ENCODE assay signal across 8 mouse cellular contexts in genomic region chr13:113793637-113794036, GRCm38 (mm10). TPM values are rescaled to one million over a fixed set of nuclear protein-coding genes. Genes with fewer than 3 reads are reported as not detected.
DNase-seq lines count a peak whose midpoint lies in the region; ATAC-seq and TF ChIP-seq lines count a peak whose summit lies in the region.

No protein-coding gene starts in this region.

- H3K4me2 ChIP-seq in kidney, postnatal 0 days (ENCODE audit: low read length) = peak overlapping the region; percentile 65
- H3K4me2 ChIP-seq in midbrain, postnatal 0 days (ENCODE audit: low read depth, low read length, poor library complexity, severe bottlenecking) = peak overlapping the region; percentile 72

- peak overlapping the region; percentile 65 for H3K4me3 ChIP-seq in kidney, postnatal 0 days (replicated peaks; ENCODE audit: low read depth, low read length)
- H3K4me3 ChIP-seq in cortical plate, adult 2 months (ENCODE audit: insufficient read depth, low read length) = peak overlapping the region; percentile 73
- peak overlapping the region; percentile 81 for H3K4me3 ChIP-seq in midbrain, postnatal 0 days (ENCODE audit: low read depth, low read length)

- peaks cover 14% of the 10 kb centered on the region for H3K4me1 ChIP-seq in kidney, postnatal 0 days (replicated peaks; ENCODE audit: insufficient read depth, low read length)
- H3K4me1 ChIP-seq in cortical plate, adult 2 months (ENCODE audit: control insufficient read depth, insufficient read depth, low read length) = no peaks in the 10 kb centered on the region; the same call in 1 of the 2 replicates
- no peaks in the 10 kb centered on the region for H3K4me1 ChIP-seq in midbrain, postnatal 0 days (ENCODE audit: insufficient read depth, low read length)

- TF ChIP-seq POLR2A in cortical plate, adult 2 months (IDR thresholded peaks at IDR 0.05; ENCODE audit: extremely low read depth, insufficient read depth, low read length) = no peak

- H3K9me3 ChIP-seq in kidney, postnatal 0 days (replicated peaks; ENCODE audit: low read length) = no peaks in the 10 kb centered on the region
- no peaks in the 10 kb centered on the region for H3K9me3 ChIP-seq in midbrain, postnatal 0 days (ENCODE audit: low read length)

- H3K9ac ChIP-seq in kidney, postnatal 0 days (ENCODE audit: low read depth, low read length) = peak overlapping the region; percentile 77
- H3K9ac ChIP-seq in midbrain, postnatal 0 days (replicated peaks; ENCODE audit: low read length, poor library complexity, severe bottlenecking) = peak overlapping the region; percentile 82

- TF ChIP-seq CTCF in kidney, postnatal 0 days (IDR thresholded peaks at IDR 0.05; ENCODE audit: low read depth) = no peak
- no peak for TF ChIP-seq CTCF in cortical plate, adult 2 months (IDR thresholded peaks at IDR 0.05; ENCODE audit: extremely low read depth, insufficient read depth, low read length)
- no peak for TF ChIP-seq CTCF in midbrain, postnatal 0 days (IDR thresholded peaks at IDR 0.05)

- H3K36me3 ChIP-seq in kidney, postnatal 0 days (ENCODE audit: insufficient read depth, low read length) = no peaks in the 10 kb centered on the region
- no peaks in the 10 kb centered on the region for H3K36me3 ChIP-seq in midbrain, postnatal 0 days (ENCODE audit: insufficient read depth, low read length)

- WGBS in kidney, postnatal 0 days = 79% methylated on average over 9 of the region's 9 CpGs
- WGBS in midbrain, postnatal 0 days = 79% methylated on average over 9 of the region's 9 CpGs

- peak overlapping the region; percentile 90 for H3K27ac ChIP-seq in kidney, postnatal 0 days
- H3K27ac ChIP-seq in cortical plate, adult 2 months (ENCODE audit: insufficient read depth, low read length) = peak overlapping the region; percentile 93
- peak overlapping the region; percentile 86 for H3K27ac ChIP-seq in midbrain, postnatal 0 days (ENCODE audit: low read depth, low read length)

- no peak for ATAC-seq in kidney, postnatal 0 days (replicated peaks; ENCODE audit: low FRiP score, low read depth)
- peak; percentile 3 for ATAC-seq in inflammation-experienced regulatory T-cells, adult 6 months
- ATAC-seq in midbrain, postnatal 0 days (ENCODE audit: low FRiP score) = no peak

- DNase-seq in kidney, postnatal 0 days (ENCODE audit: low spot score) = no peak
- DNase-seq in kidney, postnatal 36 days = no peak
- DNase-seq in midbrain, postnatal 0 days (ENCODE audit: low spot score) = peak; percentile 12
- no peak for DNase-seq in thymus, postnatal 14 days
- DNase-seq in thymus, postnatal 25 days = no peak
- no peak for DNase-seq in urinary bladder, postnatal 14 days (ENCODE audit: low spot score)

- H3K27me3 ChIP-seq in kidney, postnatal 0 days (ENCODE audit: insufficient read depth, low read length) = no peaks in the 10 kb centered on the region
- H3K27me3 ChIP-seq in midbrain, postnatal 0 days (ENCODE audit: insufficient read depth, low read length) = no peaks in the 10 kb centered on the region

RNA-seq across cellular contexts. Expression of gene Arl15, which starts 0.7 kb away (rescaled TPM):
- 10.8 and 12.6 TPM in 2 replicates for polyA plus RNA-seq in kidney, postnatal 0 days (2015; fragmentation: Nextera tagmentation; extraction: Ambion mirVana)
- polyA plus RNA-seq in cortical plate, adult 2 months (2012; rRNA removed) = 14.8 and 15.1 TPM in 2 replicates
- polyA plus RNA-seq in inflammation-experienced regulatory T-cells, adult 6 months (2017; shearing (Covaris generic)) = 10 to 100 TPM; 15.8 to 18.9 (median 16.6) TPM
- total RNA-seq in midbrain, postnatal 0 days (2014; rRNA removed) = 50.1 and 54.8 TPM in 2 replicates
- 13.0 and 16.8 TPM in 2 replicates for polyA plus RNA-seq in midbrain, postnatal 0 days (2015; fragmentation: Nextera tagmentation; extraction: Ambion mirVana)
